Mouse (Mus musculus): ENCODE measurements around the gene Ly6g5b. TPM values are rescaled to one million over a fixed set of nuclear protein-coding genes. Genes with fewer than 3 reads are reported as not detected.
A peak's percentile ranks its signal among the peaks of the same experiment; 100 is the strongest.
"Not testable (repeated sequence)": the region's sequence is repeated elsewhere in the genome, so short reads cannot be mapped to it uniquely, and the experiment has no call there.

Gene Ly6g5b
- polyA plus RNA-seq, 1 experiment: 0.54 TPM

- Histone ChIP-seq H3K27ac (ENCODE audit: insufficient read depth, low read depth, low read length) (no peak overlapping the region), H3K4me1 (ENCODE audit: control insufficient read depth, insufficient read depth, low read length) (peaks cover 18% of the 10 kb centered on the region), H3K4me3 (ENCODE audit: insufficient read depth, low read length) (no peak overlapping the region)
- TF ChIP-seq CTCF (IDR thresholded peaks at IDR 0.05; ENCODE audit: low read depth, low read length) (no peak), POLR2A (IDR thresholded peaks at IDR 0.05; ENCODE audit: borderline replicate concordance, low read depth, low read length) (no peak)
These were observed 13.8 kb upstream of the Ly6g5b start for GRCm38 (mm10) chr17:35128996-35129395.

- H3K4me1 ChIP-seq (ENCODE audit: control insufficient read depth, insufficient read depth, low read length): peaks cover 20% of the 10 kb centered on the region
- H3K4me3 ChIP-seq (ENCODE audit: insufficient read depth, low read length): peak overlapping the region; percentile 80
- H3K27ac ChIP-seq (ENCODE audit: insufficient read depth, low read depth, low read length): peak overlapping the region; percentile 88
- TF ChIP-seq CTCF (IDR thresholded peaks at IDR 0.05; ENCODE audit: low read depth, low read length): no peak
These were observed 11.8 kb upstream of the Ly6g5b start for GRCm38 (mm10) chr17:35127017-35127416.

- peak within 1 kb of the TSS; percentile 80 for H3K4me3 ChIP-seq (ENCODE audit: insufficient read depth, low read length)
- TF ChIP-seq POLR2A (IDR thresholded peaks at IDR 0.05; ENCODE audit: borderline replicate concordance, low read depth, low read length) (no peak), CTCF (IDR thresholded peaks at IDR 0.05; ENCODE audit: low read depth, low read length) (no peak)
- peaks cover 20% of the 10 kb centered on the region for H3K4me1 ChIP-seq (ENCODE audit: control insufficient read depth, insufficient read depth, low read length)
- peak within 1 kb of the TSS; percentile 88 for H3K27ac ChIP-seq (ENCODE audit: insufficient read depth, low read depth, low read length)
These were observed 11.0 kb upstream of the Ly6g5b start, which contains the start of gene D17H6S53E for GRCm38 (mm10) chr17:35126206-35126611. D17H6S53E (plus strand) TSS chr17:35126373.

- Histone ChIP-seq H3K27ac (ENCODE audit: insufficient read depth, low read depth, low read length) (peak overlapping the region; percentile 88), H3K4me3 (ENCODE audit: insufficient read depth, low read length) (peak overlapping the region; percentile 80), H3K4me1 (ENCODE audit: control insufficient read depth, insufficient read depth, low read length) (peaks cover 20% of the 10 kb centered on the region)
- TF ChIP-seq CTCF (IDR thresholded peaks at IDR 0.05; ENCODE audit: low read depth, low read length): no peak
- TF ChIP-seq POLR2A (IDR thresholded peaks at IDR 0.05; ENCODE audit: borderline replicate concordance, low read depth, low read length): no peak
These were observed 10.3 kb upstream of the Ly6g5b start for GRCm38 (mm10) chr17:35125578-35125977.

- Histone ChIP-seq H3K4me3 (ENCODE audit: insufficient read depth, low read length) (no peak overlapping the region), H3K4me1 (ENCODE audit: control insufficient read depth, insufficient read depth, low read length) (peaks cover 20% of the 10 kb centered on the region), H3K27ac (ENCODE audit: insufficient read depth, low read depth, low read length) (no peak overlapping the region; the same call in 1 of the 2 replicates)
- TF ChIP-seq CTCF (IDR thresholded peaks at IDR 0.05; ENCODE audit: low read depth, low read length): no peak
- no peak for TF ChIP-seq POLR2A (IDR thresholded peaks at IDR 0.05; ENCODE audit: borderline replicate concordance, low read depth, low read length)
These were observed 9.9 kb upstream of the Ly6g5b start for GRCm38 (mm10) chr17:35125081-35125480.

GRCm38 (mm10) chr17:35124261-35124896 lies 9.2 kb upstream of the Ly6g5b start:
- H3K4me1 ChIP-seq (ENCODE audit: control insufficient read depth, insufficient read depth, low read length): peaks cover 24% of the 10 kb centered on the region
- not testable (repeated sequence) for H3K27ac ChIP-seq (ENCODE audit: insufficient read depth, low read depth, low read length); H3K4me3 ChIP-seq (ENCODE audit: insufficient read depth, low read length)

- H3K27ac ChIP-seq (ENCODE audit: insufficient read depth, low read depth, low read length); H3K4me3 ChIP-seq (ENCODE audit: insufficient read depth, low read length): not testable (repeated sequence)
- peaks cover 24% of the 10 kb centered on the region for H3K4me1 ChIP-seq (ENCODE audit: control insufficient read depth, insufficient read depth, low read length)
These were observed 8.1 kb upstream of the Ly6g5b start for GRCm38 (mm10) chr17:35123287-35123686.

- Histone ChIP-seq H3K27ac (ENCODE audit: insufficient read depth, low read depth, low read length) (peak within 1 kb of the TSS; percentile 65), H3K4me1 (ENCODE audit: control insufficient read depth, insufficient read depth, low read length) (peaks cover 15% of the 10 kb centered on the region), H3K4me3 (ENCODE audit: insufficient read depth, low read length) (peak within 1 kb of the TSS; percentile 85)
- TF ChIP-seq POLR2A (IDR thresholded peaks at IDR 0.05; ENCODE audit: borderline replicate concordance, low read depth, low read length) (no peak), CTCF (IDR thresholded peaks at IDR 0.05; ENCODE audit: low read depth, low read length) (no peak)
These were observed 6.7 kb upstream of the Ly6g5b start, which contains the start of gene Csnk2b for GRCm38 (mm10) chr17:35121871-35122303. Csnk2b (minus strand) TSS chr17:35122053.

GRCm38 (mm10) chr17:35121143-35121799 lies 6.0 kb upstream of the Ly6g5b start, which contains the start of gene Gpank1:
Gpank1 (plus strand) TSS chr17:35121455.
- Histone ChIP-seq H3K27ac (ENCODE audit: insufficient read depth, low read depth, low read length) (peak within 1 kb of the TSS; percentile 65), H3K4me1 (ENCODE audit: control insufficient read depth, insufficient read depth, low read length) (peaks cover 15% of the 10 kb centered on the region), H3K4me3 (ENCODE audit: insufficient read depth, low read length) (peak within 1 kb of the TSS; percentile 85)
- TF ChIP-seq POLR2A (IDR thresholded peaks at IDR 0.05; ENCODE audit: borderline replicate concordance, low read depth, low read length) (no peak), CTCF (IDR thresholded peaks at IDR 0.05; ENCODE audit: low read depth, low read length) (no peak)

- Histone ChIP-seq H3K4me1 (ENCODE audit: control insufficient read depth, insufficient read depth, low read length) (peaks cover 15% of the 10 kb centered on the region), H3K4me3 (ENCODE audit: insufficient read depth, low read length) (peak overlapping the region; percentile 85), H3K27ac (ENCODE audit: insufficient read depth, low read depth, low read length) (peak overlapping the region; percentile 44; the same call in 1 of the 2 replicates)
- TF ChIP-seq POLR2A (IDR thresholded peaks at IDR 0.05; ENCODE audit: borderline replicate concordance, low read depth, low read length) (no peak), CTCF (IDR thresholded peaks at IDR 0.05; ENCODE audit: low read depth, low read length) (no peak)
These were observed 5.5 kb upstream of the Ly6g5b start for GRCm38 (mm10) chr17:35120745-35121142.
